Mouse (Mus musculus): ENCODE results near the gene Sptan1. TPM values are rescaled to one million over a fixed set of nuclear protein-coding genes. Genes with fewer than 3 reads are reported as not detected.
"Not testable (repeated sequence)": the region's sequence is repeated elsewhere in the genome, so short reads cannot be mapped to it uniquely, and the experiment has no call there.

The Sptan1 gene
- total and polyA plus RNA-seq, 3 experiments, result 73.8 to 113 (median 88.0) TPM

DNA sequence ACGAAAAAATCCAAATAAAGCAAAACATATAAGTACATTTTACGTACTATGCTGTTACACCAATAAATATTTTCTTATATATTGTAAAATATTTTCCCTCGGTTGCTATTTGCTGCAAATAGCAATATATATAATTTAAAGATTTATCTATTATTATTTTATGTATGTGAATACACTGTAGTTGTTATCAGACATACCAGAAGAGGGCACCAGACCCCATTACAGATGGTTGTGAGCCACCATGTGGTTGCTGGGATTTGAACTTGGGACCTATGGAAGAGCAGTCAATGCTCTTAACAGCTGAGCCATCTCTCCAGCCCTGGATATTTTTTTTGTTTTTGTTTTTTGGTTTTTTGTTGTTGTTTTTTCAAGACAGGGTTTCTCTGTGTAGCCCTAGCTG is 90.0 kb downstream of the Sptan1 start:
- H3K36me3 ChIP-seq (replicated peaks in 1 of 2; ENCODE audit: control insufficient read depth in 1 of 2, insufficient read depth in 1 of 2, low read length in 1 of 2); H3K27ac ChIP-seq (ENCODE audit: insufficient read depth, low read depth); H3K4me2 ChIP-seq (ENCODE audit: insufficient read depth, low read depth, poor library complexity, severe bottlenecking); in situ Hi-C loops (cut with MboI; ENCODE audit: low pct_ligation_motif_present, low pct_unique_long_range_greater_than_20kb, low sequenced_read_pairs); dilution Hi-C loops (cut with MboI; ENCODE audit: extremely low pct_ligation_motif_present, extremely low pct_unique_long_range_greater_than_20kb, low sequenced_read_pairs); H3K9me3 ChIP-seq (replicated peaks; ENCODE audit: low read length); H3K4me3 ChIP-seq (replicated peaks in 1 of 3; ENCODE audit: low read depth in 2 of 3, low read length in 2 of 3, poor library complexity in 1 of 3); H3K79me2 ChIP-seq (replicated peaks; ENCODE audit: control insufficient read depth, extremely low read depth, insufficient read depth, poor library complexity, severe bottlenecking); H3K4me1 ChIP-seq (ENCODE audit: control insufficient read depth in 1 of 2, insufficient read depth in 2 of 2); H3K9ac ChIP-seq (ENCODE audit: insufficient read depth, low read depth); H3K27me3 ChIP-seq (replicated peaks); DNase-seq (ENCODE audit: extremely low read depth): not testable (repeated sequence)
- TF ChIP-seq CTCF (conservative IDR thresholded peaks at IDR 0.05 in 1 of 2, IDR thresholded peaks at IDR 0.05 in 1 of 2; ENCODE audit: low read depth in 2 of 2, low read length in 2 of 2), result peak in 1 of 2 experiments; percentile 38; a peak in 2 of 4 replicates

DNA sequence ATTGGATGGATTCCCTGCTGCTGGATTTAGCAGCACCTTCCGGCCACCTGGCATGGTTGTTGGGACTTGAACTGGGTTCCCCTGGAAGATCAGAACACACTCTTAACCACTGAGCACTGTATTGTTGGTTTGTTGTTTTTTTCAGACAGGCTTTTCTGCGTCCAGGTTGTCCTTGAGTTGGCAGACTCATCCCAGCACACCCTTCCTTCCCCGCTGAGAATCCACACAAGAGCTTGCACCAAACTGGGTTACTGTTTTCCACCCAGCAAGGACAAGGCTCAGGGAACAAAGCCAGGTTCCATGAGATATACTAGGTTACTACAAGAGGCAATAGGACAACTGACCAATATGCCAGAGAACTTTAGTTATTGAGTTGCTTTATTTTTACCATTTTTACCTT is 91.4 kb downstream of the Sptan1 start:
- dilution Hi-C loops (cut with MboI; ENCODE audit: extremely low pct_ligation_motif_present, extremely low pct_unique_long_range_greater_than_20kb, low sequenced_read_pairs), result no loop called here
- TF ChIP-seq RAD21 (IDR thresholded peaks at IDR 0.05; ENCODE audit: low read depth, low read length), result no peak
- TF ChIP-seq CTCF (conservative IDR thresholded peaks at IDR 0.05 in 1 of 2, IDR thresholded peaks at IDR 0.05 in 1 of 2; ENCODE audit: low read depth in 2 of 2, low read length in 2 of 2), result no peak
- no peak for TF ChIP-seq IRF4 (IDR thresholded peaks at IDR 0.05; ENCODE audit: low read depth, low read length)
- TF ChIP-seq SIN3A (IDR thresholded peaks at IDR 0.05; ENCODE audit: low read length), result no peak
- no peak for TF ChIP-seq RCOR1 (conservative IDR thresholded peaks at IDR 0.05; ENCODE audit: low read depth, low read length)
- TF ChIP-seq POLR2A (IDR thresholded peaks at IDR 0.05; ENCODE audit: low read depth, low read length), result no peak
- TF ChIP-seq JUND (conservative IDR thresholded peaks at IDR 0.05; ENCODE audit: low read depth, low read length), result no peak
- TF ChIP-seq TBP (conservative IDR thresholded peaks at IDR 0.05; ENCODE audit: low read depth, low read length), result no peak
- no peak for TF ChIP-seq JUN (IDR thresholded peaks at IDR 0.05; ENCODE audit: insufficient read depth, low read depth, low read length)
- no peak for TF ChIP-seq ZC3H11A (IDR thresholded peaks at IDR 0.05; ENCODE audit: low read depth, low read length)
- TF ChIP-seq MXI1 (IDR thresholded peaks at IDR 0.05; ENCODE audit: low read depth, low read length), result no peak
- TF ChIP-seq USF2 (conservative IDR thresholded peaks at IDR 0.05; ENCODE audit: low read depth, low read length), result no peak
- TF ChIP-seq NELFE (IDR thresholded peaks at IDR 0.05; ENCODE audit: low read depth, low read length), result no peak
- TF ChIP-seq MAFK (IDR thresholded peaks at IDR 0.05; ENCODE audit: insufficient replicate concordance, low read length), result no peak
- no peak for TF ChIP-seq BHLHE40 (IDR thresholded peaks at IDR 0.05; ENCODE audit: low read depth, low read length)
- TF ChIP-seq ZKSCAN1 (IDR thresholded peaks at IDR 0.05; ENCODE audit: borderline replicate concordance, low read depth, low read length), result no peak
- TF ChIP-seq USF1 (IDR thresholded peaks at IDR 0.05; ENCODE audit: low read depth, low read length), result no peak

More for the DNA sequence above, 91.4 kb downstream of the Sptan1 start:
- H3K79me2 ChIP-seq (replicated peaks; ENCODE audit: control insufficient read depth, extremely low read depth, insufficient read depth, poor library complexity, severe bottlenecking), result no peaks in the 10 kb centered on the region
- H3K4me3 ChIP-seq (replicated peaks in 1 of 3; ENCODE audit: low read depth in 2 of 3, low read length in 2 of 3, poor library complexity in 1 of 3), result no peak overlapping the region
- no peak overlapping the region for H3K9ac ChIP-seq (ENCODE audit: insufficient read depth, low read depth)
- H3K36me3 ChIP-seq (replicated peaks in 1 of 2; ENCODE audit: control insufficient read depth in 1 of 2, insufficient read depth in 1 of 2, low read length in 1 of 2), result no peaks in the 10 kb centered on the region
- no peak overlapping the region for H3K27ac ChIP-seq (ENCODE audit: insufficient read depth, low read depth)
- no peak overlapping the region for H3K4me2 ChIP-seq (ENCODE audit: insufficient read depth, low read depth, poor library complexity, severe bottlenecking)
- peaks cover 0 to 15% of the 10 kb centered on the region in 2 experiments; a peak in 2 of 4 replicates for H3K4me1 ChIP-seq (ENCODE audit: control insufficient read depth in 1 of 2, insufficient read depth in 2 of 2)
- peaks cover 2% of the 10 kb centered on the region for H3K9me3 ChIP-seq (replicated peaks; ENCODE audit: low read length)
- no peaks in the 10 kb centered on the region for H3K27me3 ChIP-seq (replicated peaks)
- DNase-seq (ENCODE audit: extremely low read depth), result no peak
- in situ Hi-C loops (cut with MboI; ENCODE audit: low pct_ligation_motif_present, low pct_unique_long_range_greater_than_20kb, low sequenced_read_pairs), result no loop called here
